8 mouse cellular contexts compared by ENCODE assay signal in the genomic region with DNA sequence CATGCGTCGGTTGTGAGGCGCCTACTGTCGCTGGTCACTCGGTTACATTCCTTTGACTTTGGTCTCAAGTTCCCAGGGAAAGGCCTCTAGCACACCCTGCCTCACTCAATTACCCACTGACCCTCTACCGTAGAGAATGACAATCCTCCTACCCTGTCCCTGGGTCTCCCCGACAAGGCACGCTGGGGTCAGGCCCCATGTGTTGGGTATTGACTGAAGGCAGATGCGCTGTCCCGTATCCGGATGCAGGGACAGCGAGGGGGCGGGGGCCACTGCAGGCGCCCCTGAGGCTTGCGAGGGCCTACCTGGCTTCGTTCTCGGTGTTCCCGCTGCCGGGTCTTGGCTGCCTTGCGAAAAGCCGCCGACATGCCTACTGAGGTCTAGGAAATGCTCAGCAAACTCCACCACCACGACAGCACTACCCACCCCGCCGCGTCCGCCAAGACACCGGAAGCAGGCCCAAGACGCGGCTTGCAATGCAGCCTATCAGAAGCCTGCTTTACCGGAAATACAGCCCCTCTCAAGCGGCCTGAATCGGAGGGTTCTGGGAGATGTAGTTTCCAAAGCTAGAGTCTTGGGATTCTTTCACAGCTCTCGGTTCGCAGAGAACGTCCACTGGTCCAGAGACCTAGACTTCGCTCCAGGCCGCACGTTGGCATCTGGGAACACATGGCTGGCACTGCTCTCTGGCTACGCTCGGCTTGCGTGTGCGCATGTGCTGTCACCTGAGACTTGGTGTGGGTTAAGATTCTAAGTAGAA. TPM values are rescaled to one million over a fixed set of nuclear protein-coding genes. Genes with fewer than 3 reads are reported as not detected.
DNase-seq lines count a peak whose midpoint lies in the region; ATAC-seq and TF ChIP-seq lines count a peak whose summit lies in the region.

Gene Utp11, minus strand, starts transcription at position 466 of the 760 bp plus-strand sequence.

- H3K4me2 ChIP-seq in forebrain, postnatal 0 days (ENCODE audit: low read depth): peak within 1 kb of the TSS; percentile 74
- peak within 1 kb of the TSS; percentile 90 for H3K4me2 ChIP-seq in lung, embryonic 14.5 days

- peak within 1 kb of the TSS; percentile 85 for H3K9ac ChIP-seq in forebrain, postnatal 0 days
- H3K9ac ChIP-seq in lung, embryonic 14.5 days: peak within 1 kb of the TSS; percentile 92

- ATAC-seq in forebrain, postnatal 0 days: peak; percentile 100
- peak; percentile 95 for ATAC-seq in lung, embryonic 14.5 days (ENCODE audit: insufficient read depth)
- ATAC-seq in neutrophil, adult 5-6 weeks (ENCODE audit: extremely low read depth, insufficient number of reproducible peaks, low FRiP score, poor library complexity, severe bottlenecking): peak; percentile 98

- H3K4me3 ChIP-seq in cerebellum, adult 2 months (replicated peaks; ENCODE audit: insufficient read depth, low read depth, low read length): peak within 1 kb of the TSS; percentile 91
- peak within 1 kb of the TSS; percentile 77 for H3K4me3 ChIP-seq in forebrain, postnatal 0 days (ENCODE audit: low read depth, low read length)
- H3K4me3 ChIP-seq in lung, embryonic 14.5 days (ENCODE audit: low read depth, low read length): peak within 1 kb of the TSS; percentile 87
- H3K4me3 ChIP-seq in thymus, adult 2 months (ENCODE audit: control insufficient read depth, insufficient read depth, low read length): peak within 1 kb of the TSS; percentile 83

- TF ChIP-seq POLR2A in cerebellum, adult 2 months (IDR thresholded peaks at IDR 0.05; ENCODE audit: borderline replicate concordance, insufficient read depth, low read length): peak; percentile 87
- TF ChIP-seq POLR2A in thymus, adult 2 months (IDR thresholded peaks at IDR 0.05; ENCODE audit: control insufficient read depth, extremely low read depth, insufficient read depth, low read length, poor library complexity): peak; percentile 56; the same call in 1 of the 2 replicates

- DNase-seq in MN1 (ENCODE audit: low spot score): peak; percentile 94
- DNase-seq in cerebellum, adult 2 months: peak; percentile 83 to 89
- peak; percentile 91 for DNase-seq in forebrain, postnatal 0 days
- peak; percentile 86 for DNase-seq in heart, postnatal 4 days
- DNase-seq in layer of hippocampus, adult 8-10 months (ENCODE audit: low spot score in 2 of 2): peak; percentile 85
- peak; percentile 96 for DNase-seq in lung, embryonic 14.5 days
- DNase-seq in thymus, adult 2 months: peak; percentile 85

- H3K27me3 ChIP-seq in cerebellum, adult 2 months (ENCODE audit: control insufficient read depth, insufficient read depth, low read length): no peaks in the 10 kb centered on the region
- no peaks in the 10 kb centered on the region; the same call in 1 of the 2 replicates for H3K27me3 ChIP-seq in forebrain, postnatal 0 days (ENCODE audit: insufficient read depth, low read length)
- H3K27me3 ChIP-seq in lung, embryonic 14.5 days (ENCODE audit: insufficient read depth, low read length): peaks cover 8% of the 10 kb centered on the region; the same call in 1 of the 2 replicates
- no peaks in the 10 kb centered on the region for H3K27me3 ChIP-seq in thymus, adult 2 months (ENCODE audit: control insufficient read depth, insufficient read depth, low read length)

- no peak for TF ChIP-seq CTCF in cerebellum, adult 2 months (IDR thresholded peaks at IDR 0.05; ENCODE audit: borderline replicate concordance, insufficient read depth, low read depth, low read length)
- TF ChIP-seq CTCF in forebrain, postnatal 0 days (IDR thresholded peaks at IDR 0.05; ENCODE audit: low read depth): no peak
- TF ChIP-seq CTCF in lung, embryonic 14.5 days (IDR thresholded peaks at IDR 0.05; ENCODE audit: low read depth): no peak
- peak; percentile 48; the same call in 1 of the 2 replicates for TF ChIP-seq CTCF in thymus, adult 2 months (IDR thresholded peaks at IDR 0.05; ENCODE audit: borderline replicate concordance, control insufficient read depth, extremely low read depth, insufficient read depth, low read length, poor library complexity)

- no peak within 1 kb of the TSS for H3K27ac ChIP-seq in cerebellum, adult 2 months (ENCODE audit: insufficient read depth, low read length)
- peak within 1 kb of the TSS; percentile 74 for H3K27ac ChIP-seq in forebrain, postnatal 0 days (ENCODE audit: low read depth, low read length)
- H3K27ac ChIP-seq in lung, embryonic 14.5 days (ENCODE audit: low read depth): peak within 1 kb of the TSS; percentile 75; the same call in 1 of the 2 replicates
- no peak within 1 kb of the TSS for H3K27ac ChIP-seq in thymus, adult 2 months (ENCODE audit: control insufficient read depth, insufficient read depth, low read length)

- H3K4me1 ChIP-seq in cerebellum, adult 2 months (ENCODE audit: control insufficient read depth, insufficient read depth, low read length): no peaks in the 10 kb centered on the region
- 0 out of 2 replicates have a peak, but pooled peaks cover 7% of the 10 kb centered on the region for H3K4me1 ChIP-seq in forebrain, postnatal 0 days (ENCODE audit: insufficient read depth)
- peaks cover 2% of the 10 kb centered on the region; the same call in 1 of the 2 replicates for H3K4me1 ChIP-seq in lung, embryonic 14.5 days (ENCODE audit: insufficient read depth)
- H3K4me1 ChIP-seq in thymus, adult 2 months (replicated peaks; ENCODE audit: control insufficient read depth, insufficient read depth, low read length): peaks cover 19% of the 10 kb centered on the region

- 1% methylated on average over 43 of the region's 43 CpGs for WGBS in cerebellum, adult 2 months
- 1% methylated on average over 43 of the region's 43 CpGs for WGBS in forebrain, postnatal 0 days
- WGBS in lung, embryonic 14.5 days: under 1% methylated on average over 43 of the region's 43 CpGs
- under 1% methylated on average over 43 of the region's 43 CpGs for WGBS in thymus, adult 2 months

- 0 out of 2 replicates have a peak, but pooled peaks cover 5% of the 10 kb centered on the region for H3K36me3 ChIP-seq in forebrain, postnatal 0 days (ENCODE audit: insufficient read depth)
- peaks cover 11% of the 10 kb centered on the region; the same call in 1 of the 2 replicates for H3K36me3 ChIP-seq in lung, embryonic 14.5 days (ENCODE audit: insufficient read depth)
- no peaks in the 10 kb centered on the region for H3K36me3 ChIP-seq in thymus, adult 2 months (ENCODE audit: control insufficient read depth, insufficient read depth, low read length)

- H3K9me3 ChIP-seq in forebrain, postnatal 0 days (ENCODE audit: low read length): no peaks in the 10 kb centered on the region
- no peaks in the 10 kb centered on the region for H3K9me3 ChIP-seq in lung, embryonic 14.5 days (ENCODE audit: low read depth, low read length)

RNA-seq across cellular contexts. Expression of gene Utp11, which starts in this region (rescaled TPM):
- polyA plus RNA-seq in cerebellum, adult 2 months (2012; rRNA removed): 19.2 and 19.4 TPM in 2 replicates
- 14.2 and 16.2 TPM in 2 replicates for total RNA-seq in forebrain, postnatal 0 days (2014; rRNA removed)
- polyA plus RNA-seq in forebrain, postnatal 0 days (2015; fragmentation: Nextera tagmentation; extraction: Ambion mirVana): 30.9 and 33.0 TPM in 2 replicates
- 10 to 100 TPM; 17.3 to 18.7 TPM for total RNA-seq in heart, postnatal 4 days (2021)
- 10 to 100 TPM; 15.3 to 18.3 (median 16.4) TPM for total RNA-seq in layer of hippocampus, adult 8-10 months (2022)
- 59.0 and 59.5 TPM in 2 replicates for polyA plus RNA-seq in lung, embryonic 14.5 days (2014; fragmentation: Nextera tagmentation; extraction: Ambion mirVana)
- 35.6 and 46.1 TPM in 2 replicates for total RNA-seq in neutrophil, adult 5-6 weeks (2017)
- 6.0 and 6.3 TPM in 2 replicates for polyA plus RNA-seq in thymus, adult 2 months (2012; rRNA removed)

Comparison
In these comparisons a context has a peak if more than half of its experiments do, and no peak if none do; other contexts are left out.
1. H3K27ac ChIP-seq: peak in forebrain, postnatal 0 days (single experiment) and lung, embryonic 14.5 days (single experiment); none in cerebellum, adult 2 months (single experiment) and thymus, adult 2 months (single experiment).
2. Peak in every context shown above with its lines, with median percentiles within 50 percentile points of each other: DNase-seq, H3K4me3 ChIP-seq and ATAC-seq.